Mouse (Mus musculus): Measurements from ENCODE around the gene Flcn. TPM values are rescaled to one million over a fixed set of nuclear protein-coding genes. Genes with fewer than 3 reads are reported as not detected.
A peak's percentile ranks its signal among the peaks of the same experiment; 100 is the strongest.

Gene Flcn
- total RNA-seq, 2 experiments from 2014 or later, result 34.6 to 40.1 TPM

GRCm38 (mm10) chr11:59808170-59808960 lies 1.5 kb downstream of the Flcn start:
- no peak for DNase-seq (ENCODE audit: low spot score in 2 of 2)

- no peak for DNase-seq (ENCODE audit: low spot score in 2 of 2)
Observed at GRCm38 (mm10) chr11:59805656-59806055, 4.2 kb downstream of the Flcn start.

GRCm38 (mm10) chr11:59805256-59805655 lies 4.6 kb downstream of the Flcn start:
- no peak for DNase-seq (ENCODE audit: low spot score in 2 of 2)

- DNase-seq (ENCODE audit: low spot score in 2 of 2), result no peak
Observed at GRCm38 (mm10) chr11:59804409-59805110, 5.3 kb downstream of the Flcn start.

- DNase-seq (ENCODE audit: low spot score in 2 of 2), result no peak
Observed at GRCm38 (mm10) chr11:59803516-59803915, 6.3 kb downstream of the Flcn start.

GRCm38 (mm10) chr11:59801881-59802280 lies 7.9 kb downstream of the Flcn start:
- no peak for DNase-seq (ENCODE audit: low spot score in 2 of 2)

GRCm38 (mm10) chr11:59800412-59800811 lies 9.4 kb downstream of the Flcn start:
- no peak for DNase-seq (ENCODE audit: low spot score in 2 of 2)

GRCm38 (mm10) chr11:59793390-59793789 lies 16.4 kb downstream of the Flcn start:
- no peak for DNase-seq (ENCODE audit: low spot score in 2 of 2)

- no peak for DNase-seq (ENCODE audit: low spot score in 2 of 2)
Observed at GRCm38 (mm10) chr11:59789311-59789710, 20.5 kb downstream of the Flcn start.

- DNase-seq (ENCODE audit: low spot score in 2 of 2), result peak in 1 of 2 experiments; percentile 19
Observed at GRCm38 (mm10) chr11:59787199-59787781, 22.5 kb downstream of the Flcn start, which contains the start of gene Pld6. Pld6 (minus strand) TSS chr11:59787645.

GRCm38 (mm10) chr11:59786444-59787198 lies 23.2 kb downstream of the Flcn start:
- no peak for DNase-seq (ENCODE audit: low spot score in 2 of 2)

- no peak for DNase-seq (ENCODE audit: low spot score in 2 of 2)
Observed at GRCm38 (mm10) chr11:59783591-59783990, 26.2 kb downstream of the Flcn start.

GRCm38 (mm10) chr11:59782091-59782590 lies 27.7 kb downstream of the Flcn start:
- DNase-seq (ENCODE audit: low spot score in 2 of 2), result no peak

- no peak for DNase-seq (ENCODE audit: low spot score in 2 of 2)
Observed at GRCm38 (mm10) chr11:59780241-59780640, 29.6 kb downstream of the Flcn start.

- DNase-seq (ENCODE audit: low spot score in 2 of 2), result no peak
Observed at GRCm38 (mm10) chr11:59779406-59779805, 30.4 kb downstream of the Flcn start.

GRCm38 (mm10) chr11:59778874-59779223 lies 31.0 kb downstream of the Flcn start:
- DNase-seq (ENCODE audit: low spot score in 2 of 2), result no peak

GRCm38 (mm10) chr11:59778181-59778873 lies 31.5 kb downstream of the Flcn start:
- peak; percentile 69 to 75 for DNase-seq (ENCODE audit: low spot score in 2 of 2)

- DNase-seq (ENCODE audit: low spot score in 2 of 2), result peak in 1 of 2 experiments; percentile 44
Observed at GRCm38 (mm10) chr11:59777259-59777658, 32.6 kb downstream of the Flcn start.

GRCm38 (mm10) chr11:59775435-59776148 lies 34.2 kb downstream of the Flcn start:
- DNase-seq (ENCODE audit: low spot score in 2 of 2), result no peak

GRCm38 (mm10) chr11:59774522-59774921 lies 35.3 kb downstream of the Flcn start:
- no peak for DNase-seq (ENCODE audit: low spot score in 2 of 2)

Measured in layer of hippocampus, postnatal 14 days (tissue).